Mouse (Mus musculus) urinary bladder, postnatal 14 days (tissue): ENCODE data around the gene Icam1.
"Not testable (repeated sequence)": the region's sequence is repeated elsewhere in the genome, so short reads cannot be mapped to it uniquely, and the experiment has no call there.

Experiments used
- DNase-seq: peaks from one replicate; pipeline ENCODE4 v3.0.0; 2021; ENCODE audit warnings: low spot score

The Icam1 gene

DNA sequence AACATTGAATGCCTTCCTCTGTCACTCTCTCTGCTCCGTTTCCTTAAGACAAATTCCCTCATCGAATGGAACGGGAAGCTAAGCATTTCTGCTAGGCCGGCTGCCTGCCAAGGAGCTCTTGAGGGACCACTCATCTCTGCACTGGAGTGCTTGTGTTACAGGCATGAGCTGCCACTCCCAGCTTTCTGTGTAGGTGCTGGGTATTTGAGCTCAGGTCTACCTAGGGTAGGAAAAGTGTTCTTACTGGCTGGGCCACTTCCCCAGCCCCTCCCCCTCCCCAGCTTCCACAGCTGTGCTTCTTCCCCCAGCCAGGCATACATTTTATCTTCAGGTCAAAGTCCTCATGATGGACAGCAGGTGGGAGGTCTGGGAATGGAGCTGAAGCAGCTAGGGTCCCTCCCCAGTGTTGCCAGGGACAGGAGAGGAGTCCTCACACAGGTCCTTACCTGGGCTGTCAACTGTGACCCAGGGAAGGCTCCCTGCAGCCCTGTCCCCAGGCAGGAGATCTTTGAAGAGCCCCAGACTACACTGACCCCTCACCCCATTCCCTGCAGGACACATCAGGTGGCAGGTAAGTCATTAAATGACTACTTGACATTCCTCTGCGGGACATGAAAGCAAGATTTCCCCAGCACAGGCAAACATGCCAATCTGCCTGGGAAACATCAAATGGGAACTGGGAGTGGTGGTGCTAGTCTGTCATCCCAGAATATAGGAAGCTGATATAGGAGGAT is 22.5 kb upstream of the Icam1 start:
- DNase-seq: no peak

DNA sequence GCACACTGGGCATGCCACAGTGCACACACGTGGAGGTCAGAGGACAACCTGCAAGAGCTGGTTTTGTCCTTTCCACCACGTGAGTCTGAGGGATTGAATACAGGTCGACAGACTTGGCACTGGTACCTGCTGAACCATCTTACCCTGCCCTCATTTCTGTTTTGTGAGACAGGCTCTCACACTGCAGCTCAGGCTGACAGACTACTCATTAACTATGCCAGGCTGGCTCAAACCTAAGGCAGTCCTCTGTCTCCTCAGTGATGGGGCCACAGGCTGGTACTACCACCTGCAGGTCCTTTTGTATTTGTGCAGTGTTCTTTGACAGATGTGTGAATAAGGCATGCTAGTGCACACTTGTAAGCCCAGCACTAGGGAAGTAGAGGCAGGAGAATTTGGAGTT is 20.7 kb upstream of the Icam1 start:
- DNase-seq: no peak

DNA sequence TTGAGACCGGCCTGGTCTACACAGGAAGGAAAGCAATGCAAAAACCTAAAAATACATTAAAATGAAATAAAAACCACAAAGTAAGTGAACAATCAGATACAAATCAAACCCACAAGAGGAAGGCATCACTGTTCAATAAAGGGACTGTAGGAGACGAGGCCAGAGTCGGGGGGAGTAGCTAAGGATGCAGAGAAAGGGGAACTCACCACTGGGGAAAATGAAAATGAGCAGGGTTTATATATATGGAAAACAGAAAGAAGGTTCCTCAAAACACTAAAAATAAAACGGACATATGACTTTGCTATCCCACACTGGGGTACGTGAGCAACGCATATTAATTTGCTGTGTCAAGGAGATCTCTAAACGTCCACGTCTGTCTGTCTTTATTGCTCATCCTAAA is 18.7 kb upstream of the Icam1 start:
- DNase-seq: no peak

DNA sequence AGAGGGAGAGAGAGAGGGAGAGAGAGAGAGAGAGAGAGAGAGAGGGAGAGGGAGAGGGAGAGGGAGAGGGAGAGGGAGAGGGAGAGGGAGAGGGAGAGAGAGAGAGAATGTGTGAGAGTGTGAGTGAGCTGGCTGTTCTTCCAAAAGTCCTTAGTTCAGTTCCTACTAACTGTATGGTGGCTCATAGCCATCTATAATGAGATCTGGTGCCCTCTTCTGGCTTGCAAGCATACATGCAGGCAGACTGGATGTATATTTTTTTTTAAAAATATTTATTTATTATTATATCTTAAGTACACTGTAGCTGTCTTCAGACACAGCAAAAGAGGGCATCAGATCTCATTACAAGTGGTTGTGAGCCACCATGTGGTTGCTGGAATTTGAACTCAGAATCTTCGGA is 17.4 kb upstream of the Icam1 start:
- not testable (repeated sequence) for DNase-seq

DNA sequence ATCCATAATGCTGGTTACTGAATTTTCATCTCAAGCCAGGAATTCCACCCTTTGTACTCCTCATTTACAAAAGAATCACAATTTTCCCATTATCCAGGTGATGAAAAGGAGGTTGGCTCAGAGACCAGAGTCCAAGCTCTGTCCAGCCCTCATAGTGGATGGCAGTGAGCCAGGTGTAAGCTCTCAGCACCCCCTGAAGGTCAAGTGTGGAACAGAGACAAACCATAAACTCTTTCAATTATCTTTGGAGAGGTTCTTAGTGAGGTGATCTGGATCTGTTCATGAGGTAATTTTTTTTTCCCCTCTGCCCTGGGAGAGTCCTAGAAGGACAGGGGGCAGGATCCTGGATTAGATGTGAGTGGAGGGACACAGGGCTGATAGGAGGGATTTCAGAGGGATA is 15.0 kb upstream of the Icam1 start:
- DNase-seq: no peak

DNA sequence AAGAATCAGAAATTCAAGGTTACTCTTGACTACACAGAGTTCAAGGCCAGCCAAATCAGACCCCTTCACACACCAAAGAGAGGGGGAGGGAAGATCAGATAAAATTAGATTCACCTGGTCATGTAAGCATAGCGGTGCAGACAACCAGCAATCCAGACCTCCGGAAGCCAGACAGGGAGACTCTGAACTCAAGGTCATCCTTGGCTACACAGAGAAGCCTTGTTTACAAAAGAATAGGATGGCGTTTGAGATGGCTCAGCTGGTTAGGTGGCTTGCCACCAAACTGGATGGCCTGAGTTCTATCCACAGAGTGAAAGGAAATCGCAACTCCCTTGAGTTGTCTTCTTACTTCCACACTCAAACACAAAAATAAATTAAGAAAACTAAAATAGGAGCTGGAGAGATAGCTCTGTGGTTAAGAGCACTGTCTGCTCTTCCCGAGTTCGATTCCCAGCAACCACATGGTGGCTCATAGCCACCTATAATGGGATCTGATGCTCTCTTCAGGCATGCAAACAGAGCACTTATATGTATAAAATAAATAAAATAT is 14.1 kb upstream of the Icam1 start:
- no peak for DNase-seq

DNA sequence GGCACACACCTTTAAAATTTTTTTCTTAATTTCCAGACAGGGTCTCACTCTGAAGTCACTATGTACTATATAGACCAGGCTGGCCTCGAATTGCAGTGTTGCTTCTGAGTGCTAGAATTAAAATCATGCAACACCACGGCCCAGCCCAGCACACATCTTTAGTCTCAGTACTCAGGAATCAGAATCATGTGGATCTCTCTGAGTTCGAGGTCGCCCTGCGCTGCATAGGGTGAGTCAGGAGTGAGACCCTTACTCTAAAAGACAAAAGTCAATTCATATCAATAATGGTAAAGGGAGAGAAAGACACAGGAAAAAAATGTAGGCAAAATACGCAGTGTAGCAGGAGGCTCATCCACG is 13.5 kb upstream of the Icam1 start:
- DNase-seq: no peak

DNA sequence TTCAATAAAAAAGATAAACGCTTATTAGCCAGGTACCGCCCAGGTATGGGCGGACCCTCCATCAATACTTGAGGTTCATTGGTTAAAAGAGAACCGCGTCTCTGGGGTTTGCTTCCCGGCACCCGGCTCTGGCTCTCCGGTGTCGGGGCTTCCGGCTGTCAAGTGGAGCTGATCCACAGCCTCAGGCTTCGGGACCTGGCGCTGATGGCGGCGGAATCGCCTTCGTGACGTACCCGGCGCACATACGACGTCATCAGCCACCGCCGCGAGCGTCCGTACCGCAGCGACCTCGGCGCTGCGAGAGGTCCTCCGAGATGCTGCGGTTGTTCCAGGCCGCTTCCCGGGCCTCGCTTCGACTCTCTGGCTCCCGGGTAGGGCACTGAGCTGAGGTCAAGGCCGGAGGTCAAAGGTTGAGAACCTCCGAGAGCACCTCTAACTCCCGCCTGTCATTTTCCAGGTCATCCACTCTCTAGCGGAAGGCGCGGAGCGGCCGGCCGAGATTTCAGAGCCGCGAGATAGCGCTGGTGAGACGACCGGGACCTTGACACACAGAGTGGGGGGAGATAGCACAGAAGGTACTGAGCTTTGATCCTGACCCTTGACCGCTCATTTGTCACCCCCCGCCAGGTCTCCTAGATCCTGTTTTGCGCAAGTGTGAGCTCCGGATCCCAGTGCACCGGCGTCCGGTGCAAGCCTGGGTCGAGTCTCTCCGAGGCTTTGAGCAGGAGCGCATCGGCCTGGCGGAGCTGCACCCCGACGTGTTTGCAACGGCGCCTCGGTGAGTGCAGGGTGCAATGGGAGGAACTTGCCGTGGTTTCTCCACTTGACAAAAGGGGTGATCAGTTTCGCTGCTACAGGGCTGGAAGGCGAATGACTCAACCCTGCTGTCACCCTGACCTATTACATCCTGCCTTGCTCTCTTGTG is 12.9 kb upstream of the Icam1 start, which contains the start of gene Mrpl4:
Gene Mrpl4 (plus strand): TSS at position 112 of the 925 bp plus-strand sequence.
- peak; percentile 87 for DNase-seq

DNA sequence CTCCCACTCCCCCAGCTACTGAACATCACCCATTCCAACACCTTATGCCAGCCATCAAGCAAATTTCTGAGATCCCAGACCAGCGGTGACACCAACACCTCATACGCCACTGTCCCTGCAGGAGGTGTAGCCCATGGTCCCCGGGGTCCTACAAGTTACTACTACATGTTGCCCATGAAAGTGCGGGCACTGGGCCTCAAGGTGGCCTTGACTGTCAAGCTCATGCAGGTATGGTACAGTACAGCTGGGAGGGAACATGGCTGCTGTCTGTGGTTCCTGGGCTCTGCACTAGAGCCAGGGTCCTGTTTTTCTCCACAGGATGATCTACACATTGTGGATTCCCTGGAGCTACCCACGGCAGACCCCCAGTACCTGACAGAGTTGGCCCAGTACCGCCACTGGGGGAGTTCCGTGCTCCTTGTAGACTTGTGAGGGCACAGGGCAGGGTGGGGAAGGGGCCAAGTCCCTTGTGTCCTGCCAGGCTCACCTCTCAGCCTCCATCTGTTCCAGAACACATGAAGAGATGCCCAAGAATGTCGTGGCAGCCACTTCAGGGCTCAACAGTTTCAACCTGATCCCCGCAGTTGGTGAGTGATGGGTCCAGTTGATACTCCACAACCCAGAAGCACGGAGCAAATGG is 8.4 kb upstream of the Icam1 start:
- DNase-seq: no peak

DNA sequence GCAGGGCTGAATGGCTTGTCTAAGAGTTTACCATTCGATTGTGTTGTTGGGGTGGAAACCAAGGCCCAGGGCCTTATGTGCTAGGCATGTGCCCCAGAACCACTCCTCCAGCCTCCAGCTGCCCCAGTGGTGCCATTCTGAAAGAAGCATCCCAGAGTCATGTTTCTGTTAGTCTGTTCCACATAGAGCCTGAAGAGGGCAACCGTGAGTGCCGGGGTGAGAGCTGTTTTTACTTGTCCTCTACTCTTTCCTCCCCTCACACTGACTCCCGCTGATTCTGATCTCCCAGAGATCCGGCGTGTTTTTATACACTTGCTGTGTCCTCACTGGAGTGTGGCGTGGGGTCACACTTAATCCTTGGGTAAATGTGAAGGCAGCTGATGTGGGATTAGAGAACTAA is 7.8 kb upstream of the Icam1 start:
- no peak for DNase-seq

DNA sequence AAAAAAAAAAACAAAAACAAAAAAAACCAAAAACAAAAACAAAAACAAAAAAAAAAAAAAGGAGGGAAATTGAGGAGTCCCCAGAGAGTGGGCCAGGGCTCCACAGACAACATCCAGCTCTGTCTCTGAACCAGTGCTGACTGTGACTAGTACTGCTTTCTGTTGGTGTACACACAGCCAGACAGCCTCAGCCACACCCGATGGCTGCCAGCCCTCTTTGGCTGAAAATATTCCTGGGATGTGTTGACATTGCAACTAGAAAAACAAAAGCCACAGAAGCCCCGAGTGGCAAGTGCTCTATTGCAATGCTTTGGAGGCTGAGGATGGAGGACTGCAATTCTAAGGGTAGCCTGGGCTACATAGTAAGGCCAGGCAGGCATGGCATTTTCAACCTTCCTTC is 5.4 kb upstream of the Icam1 start:
- DNase-seq: peak; percentile 57

DNA sequence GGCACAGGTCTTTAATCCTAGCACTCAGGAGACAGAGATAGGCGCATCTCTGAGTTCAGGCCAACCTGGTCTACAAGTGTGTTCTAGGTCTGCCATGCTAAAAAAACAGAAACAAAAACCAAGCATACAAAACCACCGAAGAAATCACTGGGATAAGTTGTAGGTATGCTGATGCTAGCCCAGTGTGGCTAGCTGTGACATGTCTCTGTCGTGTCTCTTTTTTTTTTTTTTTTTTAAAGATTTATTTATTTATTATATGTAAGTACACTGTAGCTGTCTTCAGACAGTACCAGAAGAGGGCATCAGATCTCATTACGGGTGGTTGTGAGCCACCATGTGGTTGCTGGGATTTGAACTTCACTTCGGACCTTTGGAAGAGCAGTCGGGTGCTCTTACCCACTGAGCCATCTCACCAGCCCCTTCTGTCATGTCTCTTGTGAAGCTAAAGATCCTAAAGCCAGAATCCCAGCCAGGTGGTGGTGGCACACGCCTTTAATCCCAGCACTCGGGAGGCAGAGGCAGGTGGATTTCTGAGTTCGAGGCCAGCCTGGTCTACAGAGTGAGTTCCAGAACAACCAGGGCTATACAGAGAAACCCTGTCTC is 4.7 kb upstream of the Icam1 start:
- DNase-seq: not testable (repeated sequence)

DNA sequence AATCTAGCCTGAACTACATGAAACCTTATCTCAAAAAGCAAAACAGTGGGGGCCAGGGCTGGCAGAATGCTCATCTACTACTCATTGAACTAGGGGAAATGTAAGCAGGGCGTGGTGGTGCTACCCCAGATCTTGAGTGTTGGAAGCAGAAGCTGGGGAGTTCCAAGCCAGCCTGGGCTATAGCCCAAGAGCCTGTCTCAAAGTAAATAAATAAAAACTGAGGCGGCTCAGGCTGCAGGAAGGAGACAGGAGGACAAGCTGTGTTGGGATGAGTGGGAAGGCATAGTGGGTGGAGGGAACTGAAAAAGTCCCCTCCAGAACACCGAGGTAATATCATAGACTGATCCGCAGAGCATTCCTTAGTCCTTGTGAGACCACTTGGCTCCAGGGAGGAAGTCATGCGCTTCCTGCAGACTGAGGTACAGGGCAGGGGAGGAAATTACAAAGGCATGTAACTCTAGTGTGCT is 3.9 kb upstream of the Icam1 start:
- peak; percentile 64 for DNase-seq

DNA sequence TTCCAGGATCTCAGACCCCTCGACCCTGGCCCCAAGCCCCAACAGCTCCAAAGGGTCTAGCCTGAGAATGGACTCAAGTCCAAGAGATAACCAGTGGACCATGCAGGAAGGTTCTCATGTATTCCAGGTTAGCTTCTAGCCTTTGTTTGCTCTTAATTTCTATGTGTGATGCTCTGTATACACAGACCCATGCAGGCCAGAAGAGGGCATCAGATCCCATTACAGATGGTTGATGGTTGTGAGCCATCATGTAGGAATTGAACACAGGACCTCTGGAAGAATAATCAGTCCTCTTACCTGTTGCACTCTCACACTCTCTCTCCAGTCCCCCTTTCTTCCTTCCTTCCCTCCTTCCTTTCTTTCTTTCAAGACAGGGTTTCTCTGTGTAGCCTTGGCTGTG is 3.4 kb upstream of the Icam1 start:
- DNase-seq: no peak

DNA sequence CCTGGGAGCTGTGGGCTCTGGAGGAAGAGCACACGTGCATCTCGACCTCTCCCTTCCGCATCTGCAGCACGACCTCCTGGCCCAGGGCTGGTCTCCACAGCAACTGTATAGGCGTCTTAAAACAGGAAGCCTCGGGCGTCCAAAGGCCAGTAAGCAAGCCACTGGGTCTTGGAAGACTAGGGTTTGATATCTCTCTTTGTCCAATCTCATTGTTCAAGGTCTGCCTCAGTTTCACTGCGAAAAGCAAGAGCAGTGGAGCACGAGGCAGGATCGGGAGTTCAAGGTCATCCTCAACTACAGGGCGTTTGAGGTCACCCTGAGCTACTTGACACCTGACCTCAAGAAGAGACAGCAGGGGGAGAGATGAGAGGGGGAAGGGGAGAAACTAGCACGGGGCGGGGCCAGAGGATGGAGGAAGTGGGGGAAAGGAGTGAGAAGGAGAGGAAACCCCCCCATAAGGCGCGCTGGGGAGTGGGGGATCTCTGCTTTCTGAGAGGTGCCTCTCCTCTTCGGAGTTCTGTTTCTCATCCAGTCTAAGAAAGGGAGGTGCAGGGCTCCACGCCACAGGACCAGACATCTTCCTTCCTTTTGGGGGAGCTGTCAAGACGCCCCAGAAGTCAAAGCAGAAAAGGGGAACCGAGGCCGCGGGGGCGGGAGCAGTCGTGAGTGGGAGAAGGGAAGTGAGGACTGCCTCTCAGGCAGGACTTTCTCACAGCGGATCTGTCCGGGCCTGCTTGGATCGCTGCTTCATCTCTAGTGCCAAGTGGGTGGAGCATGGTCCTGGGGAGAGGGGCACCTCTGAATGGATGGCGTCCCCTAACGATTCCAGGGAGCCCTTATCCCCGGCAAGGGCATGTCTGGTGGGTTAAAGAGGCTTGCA is 854 bp upstream of the Icam1 start:
- DNase-seq: peak; percentile 75

DNA sequence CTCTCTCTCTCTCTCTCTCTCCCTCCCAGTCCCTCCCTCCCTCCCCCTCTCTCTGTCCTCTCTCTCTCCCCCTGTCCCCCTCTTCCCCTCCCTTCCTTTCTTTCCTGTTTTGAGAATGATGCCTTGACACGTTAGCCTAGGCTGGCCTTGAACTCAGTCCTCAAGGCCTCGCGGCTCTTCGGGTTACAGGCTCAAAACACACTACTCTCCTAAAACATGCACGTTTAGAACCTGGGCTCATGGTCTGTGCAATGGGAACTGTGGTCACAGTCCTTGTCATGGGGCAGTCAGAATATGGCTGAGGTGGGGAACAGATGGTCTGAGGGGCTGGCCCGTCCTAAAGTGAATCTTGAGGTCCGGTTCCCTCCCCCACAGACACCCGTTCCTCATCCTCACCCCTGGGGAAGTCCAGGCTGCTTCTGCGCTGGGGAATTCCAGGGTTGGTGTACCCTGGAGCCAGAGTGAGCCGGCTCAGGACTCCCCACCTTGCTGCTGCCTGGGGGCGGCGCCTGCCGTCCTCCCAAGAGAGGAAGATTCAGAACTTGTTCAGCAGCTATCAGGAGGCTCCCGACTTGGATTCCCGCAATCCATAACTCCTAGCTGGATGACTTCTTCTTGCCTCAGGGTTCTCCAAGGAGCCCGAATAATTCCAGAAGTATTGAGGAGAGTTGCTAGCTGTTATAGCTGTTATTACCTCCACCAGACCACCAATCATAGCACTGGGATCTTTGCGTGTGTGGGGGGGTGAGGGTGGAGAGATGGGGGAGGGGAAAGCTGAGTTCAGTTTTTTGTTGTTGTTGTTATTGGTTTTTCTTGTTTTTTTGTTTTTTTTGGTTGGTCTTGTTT is 769 bp downstream of the Icam1 start:
- no peak for DNase-seq

DNA sequence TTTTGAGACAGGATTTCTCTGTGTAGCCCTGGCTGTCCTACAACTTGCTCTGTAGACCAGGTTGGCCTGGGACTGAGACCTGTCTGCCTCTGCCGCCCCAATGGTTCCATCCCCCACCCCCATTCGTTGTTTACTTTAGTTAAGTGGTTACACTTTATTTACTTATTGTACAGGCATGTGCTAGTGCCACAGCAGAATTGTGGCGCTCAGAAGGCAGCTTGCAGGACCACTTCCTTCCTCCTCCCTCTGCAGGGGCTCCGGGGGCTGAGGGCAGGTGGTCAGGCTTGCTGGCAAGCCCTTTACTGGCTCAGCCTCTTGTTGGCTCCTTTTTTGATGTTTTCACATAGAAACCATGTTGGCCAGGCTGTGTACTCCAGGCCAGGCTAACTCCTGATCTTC is 1.4 kb downstream of the Icam1 start:
- DNase-seq: no peak

DNA sequence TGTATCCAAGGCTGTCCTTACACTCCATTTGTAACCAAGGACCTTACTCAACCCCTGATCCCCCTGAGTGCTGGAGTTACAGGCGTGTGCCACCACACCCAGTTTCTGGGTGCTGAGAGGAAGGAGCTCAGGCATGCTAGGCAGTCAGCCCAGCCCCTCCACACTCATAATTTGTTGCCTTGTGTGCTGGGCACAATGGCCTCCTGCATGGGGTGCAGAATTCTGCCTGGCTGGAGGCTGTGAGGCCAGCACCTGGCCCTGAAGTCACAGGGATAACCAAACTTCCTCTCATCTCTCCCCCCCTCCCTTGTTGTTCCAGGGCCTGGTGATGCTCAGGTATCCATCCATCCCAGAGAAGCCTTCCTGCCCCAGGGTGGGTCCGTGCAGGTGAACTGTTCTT is 2.8 kb downstream of the Icam1 start:
- no peak for DNase-seq

DNA sequence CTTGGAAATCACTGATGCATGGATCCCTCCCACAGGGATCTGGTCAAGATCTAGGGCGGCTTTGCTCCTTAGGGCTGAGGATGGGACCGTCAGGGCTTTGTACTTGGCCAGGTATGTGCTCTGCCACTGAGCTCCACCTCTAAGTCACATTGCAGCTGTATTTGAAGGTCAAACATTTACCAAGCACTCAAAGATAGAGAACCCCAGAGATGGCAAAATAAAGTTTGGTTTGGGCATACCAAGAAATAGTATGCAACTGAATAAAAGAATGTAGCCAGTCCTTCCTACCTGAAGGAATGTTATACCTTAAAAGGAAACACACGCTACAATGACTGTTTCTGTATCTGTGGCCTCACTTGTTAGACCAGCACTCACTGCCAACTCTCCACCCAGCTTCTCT is 5.6 kb downstream of the Icam1 start:
- DNase-seq: no peak

DNA sequence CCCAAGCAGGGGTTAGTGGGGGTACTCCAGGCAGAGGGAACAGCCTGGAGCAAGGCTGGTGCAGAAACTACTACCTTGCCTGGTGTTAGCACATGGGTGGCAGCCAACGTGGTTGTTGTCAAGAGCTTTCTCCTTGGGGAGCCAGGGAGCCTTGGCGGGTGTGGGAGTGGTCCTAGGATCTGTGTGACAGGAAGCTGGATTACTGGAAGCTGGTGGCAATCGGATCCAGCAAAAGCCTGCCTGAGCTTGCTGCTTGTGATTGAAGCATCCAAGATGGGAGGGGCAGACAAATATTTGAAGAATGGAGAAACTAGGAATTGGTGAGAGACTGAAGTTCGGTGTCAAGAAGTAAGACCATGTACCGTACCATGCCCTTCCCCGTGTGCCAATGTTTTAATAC is 6.5 kb downstream of the Icam1 start:
- DNase-seq: no peak
